Mouse (Mus musculus) testis, postnatal 14 days (tissue): ENCODE data around the gene Nacc1.

Experiments
- DNase-seq: peaks from one replicate; pipeline ENCODE4 v3.0.0; 2021; ENCODE audit warnings: low spot score

The Nacc1 gene

DNA sequence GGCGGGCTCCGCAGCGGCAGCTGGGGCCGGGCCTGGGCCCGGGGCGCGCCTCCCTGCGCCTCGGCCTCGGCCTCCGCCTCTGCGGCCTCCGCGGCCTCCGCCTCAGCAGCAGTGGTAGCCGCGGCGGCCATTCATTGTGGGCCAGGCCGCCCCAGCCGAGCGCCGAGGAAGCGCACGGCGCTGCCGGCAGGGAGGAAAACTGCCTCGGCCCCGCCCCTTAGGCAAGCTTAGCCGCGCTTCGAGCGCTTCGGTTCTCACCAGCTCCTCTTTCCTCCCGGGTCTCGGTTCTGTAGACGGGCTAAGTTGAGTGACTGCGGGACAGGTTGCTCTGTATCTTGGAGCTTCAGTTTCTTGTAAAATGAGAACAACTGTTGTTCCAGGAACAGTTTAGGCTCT, at the start of gene Nacc1:
Gene Nacc1, minus strand, starts transcription at position 158 of the 396 bp plus-strand sequence.
- peak; percentile 92 for DNase-seq

DNA sequence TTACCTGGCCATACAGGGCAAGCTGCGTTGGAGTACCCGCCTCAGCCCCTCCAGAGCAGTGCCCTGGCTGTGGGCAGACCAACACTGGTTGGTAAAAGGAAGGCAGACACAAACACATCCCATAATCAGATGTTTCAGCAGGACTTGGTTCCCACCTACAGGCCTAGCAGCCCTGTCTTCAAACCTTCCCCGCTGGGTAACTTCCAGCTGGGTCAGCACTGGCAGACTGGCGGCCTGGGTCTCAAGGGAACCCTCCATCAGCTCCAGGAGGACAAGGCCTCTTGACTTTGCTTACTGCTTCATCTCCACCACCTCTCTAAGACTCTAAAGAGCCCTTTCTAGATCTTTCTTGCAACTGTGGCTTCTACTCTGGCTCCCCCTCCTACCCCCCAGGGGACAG, 48.9 kb upstream of the Nacc1 start:
- DNase-seq: no peak

DNA sequence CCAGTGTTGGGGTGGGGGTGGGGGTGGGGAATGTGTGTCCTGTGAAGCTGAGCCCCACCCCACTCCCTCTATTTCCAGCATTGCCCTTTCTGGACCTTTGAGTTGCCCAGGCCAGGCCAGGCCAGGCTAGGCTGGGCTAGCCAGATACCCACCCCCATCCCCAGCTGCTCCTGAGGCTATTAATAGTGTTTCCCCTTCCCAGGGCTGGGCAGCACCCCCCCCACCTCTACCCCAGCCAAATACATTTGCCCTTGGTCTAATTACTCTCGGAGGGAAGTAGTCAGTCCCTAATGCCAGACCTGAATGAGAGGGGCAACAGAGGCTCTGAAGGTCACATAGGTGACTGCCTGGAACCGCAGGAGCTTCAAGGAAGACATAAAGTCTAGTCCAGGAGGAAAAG, 47.9 kb upstream of the Nacc1 start:
- DNase-seq: no peak

DNA sequence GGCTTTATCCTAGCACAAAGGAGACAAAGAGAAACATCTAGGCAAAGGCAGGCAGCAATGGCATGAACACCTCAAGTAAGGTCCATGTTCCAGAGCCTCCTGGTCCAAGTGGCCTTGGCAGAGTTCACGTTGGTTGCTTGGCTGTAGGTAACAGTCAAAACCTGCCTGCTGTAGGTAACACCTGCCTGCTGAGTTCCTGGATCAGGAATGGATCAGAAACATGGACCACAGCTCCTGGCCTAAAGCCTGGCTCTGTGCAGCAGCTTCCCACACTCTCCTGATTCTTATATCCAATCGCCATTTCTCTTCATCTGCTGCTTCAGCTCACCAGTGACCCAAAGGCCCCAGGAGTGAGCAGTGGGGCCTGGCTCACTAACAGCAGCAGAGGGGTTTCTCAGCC, 47.0 kb upstream of the Nacc1 start:
- no peak for DNase-seq

DNA sequence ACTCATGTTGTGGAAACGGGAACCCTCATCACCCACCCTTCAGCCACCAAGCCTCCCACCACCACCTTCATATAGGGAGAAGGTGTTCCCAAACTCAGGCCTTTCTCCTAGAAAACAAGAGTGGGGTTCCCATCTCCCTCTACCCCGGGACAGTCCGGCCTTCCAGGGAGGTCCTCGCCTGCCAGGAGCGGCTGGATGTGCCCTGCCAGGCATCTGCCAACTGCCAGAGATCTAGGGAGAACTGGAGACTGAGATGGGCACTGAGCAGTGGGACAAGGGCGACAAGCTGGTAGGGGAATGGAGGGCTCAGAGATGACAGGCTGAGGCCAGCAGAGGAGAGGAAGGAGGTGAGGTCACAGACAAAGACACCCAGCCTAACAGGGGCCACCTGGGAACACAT, 46.3 kb upstream of the Nacc1 start:
- DNase-seq: no peak

DNA sequence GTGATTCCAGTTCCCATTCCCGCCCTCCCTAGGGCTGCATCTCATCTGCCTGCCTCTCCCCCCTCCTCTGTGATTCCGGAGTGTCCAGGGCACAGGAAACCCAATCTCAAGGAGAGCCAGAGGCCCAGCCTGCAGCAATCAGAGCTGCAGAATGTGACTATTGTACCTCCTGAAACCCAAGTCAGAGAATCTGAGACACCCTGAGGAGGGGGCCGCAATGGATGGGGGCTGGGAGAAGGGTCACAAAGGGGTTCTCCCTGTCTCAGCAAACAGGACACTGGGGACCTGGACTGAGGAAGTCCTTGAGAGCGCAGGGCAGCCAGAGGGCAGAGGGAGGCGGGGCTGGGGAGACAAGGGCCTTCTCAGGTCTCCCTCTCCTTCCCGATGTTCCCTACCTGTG, 45.3 kb upstream of the Nacc1 start:
- no peak for DNase-seq

DNA sequence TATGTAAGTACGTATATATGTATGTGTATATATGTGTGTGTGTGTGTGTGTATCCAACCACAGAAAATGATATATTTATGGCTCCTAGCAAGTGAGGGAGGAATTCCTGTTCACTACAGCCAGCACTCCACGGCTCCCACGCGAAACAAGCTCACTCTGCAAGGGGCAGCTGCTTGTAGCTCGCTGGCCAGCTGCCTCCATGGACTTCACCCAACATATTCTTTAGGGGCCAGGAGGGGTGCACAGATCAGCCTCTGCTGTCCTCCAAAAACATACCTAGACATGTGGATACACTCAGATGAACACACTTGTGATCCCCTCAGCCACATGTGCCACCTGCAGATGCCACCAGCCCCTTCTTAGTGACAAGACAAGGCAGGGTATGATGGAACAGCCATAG, 44.9 kb upstream of the Nacc1 start:
- DNase-seq: no peak

DNA sequence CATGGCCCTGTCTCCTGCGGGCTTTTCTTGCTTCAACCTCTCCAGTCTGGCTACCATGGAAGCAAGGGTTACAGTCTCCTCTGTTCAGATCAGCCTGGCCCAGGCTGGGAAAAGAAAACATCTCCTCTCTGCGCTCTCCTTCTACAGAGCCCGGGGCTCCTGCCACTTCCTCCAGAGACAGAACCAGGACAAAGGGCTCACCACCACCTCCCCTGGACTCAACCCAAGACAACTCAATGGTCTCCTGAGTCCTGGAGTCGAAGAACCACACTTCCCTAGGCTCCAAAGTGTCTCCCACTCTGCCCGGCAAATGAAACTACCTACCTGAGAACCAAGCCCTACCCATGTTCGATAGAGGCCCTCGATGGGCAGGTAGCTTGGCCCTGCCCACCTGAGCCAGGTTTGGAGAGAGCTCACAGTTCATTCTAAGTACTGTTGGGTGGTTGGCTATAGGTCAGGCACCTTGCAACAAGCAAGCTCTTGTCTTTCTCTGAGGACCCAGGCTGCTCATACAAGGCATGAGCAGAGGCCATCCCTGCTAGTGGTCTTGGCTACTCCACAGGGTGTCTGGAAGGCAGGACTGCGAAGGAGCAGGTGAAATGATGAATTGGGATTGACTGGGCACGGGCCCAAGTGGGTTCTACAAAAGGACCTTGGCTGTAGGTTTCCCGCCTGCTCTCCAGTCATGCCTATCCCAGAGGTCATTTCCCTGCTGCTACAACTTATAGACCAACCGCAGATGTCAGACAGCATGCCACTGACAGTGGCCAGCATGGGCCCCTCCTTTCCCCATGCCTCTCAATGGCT, 43.9 kb upstream of the Nacc1 start:
- no peak for DNase-seq

DNA sequence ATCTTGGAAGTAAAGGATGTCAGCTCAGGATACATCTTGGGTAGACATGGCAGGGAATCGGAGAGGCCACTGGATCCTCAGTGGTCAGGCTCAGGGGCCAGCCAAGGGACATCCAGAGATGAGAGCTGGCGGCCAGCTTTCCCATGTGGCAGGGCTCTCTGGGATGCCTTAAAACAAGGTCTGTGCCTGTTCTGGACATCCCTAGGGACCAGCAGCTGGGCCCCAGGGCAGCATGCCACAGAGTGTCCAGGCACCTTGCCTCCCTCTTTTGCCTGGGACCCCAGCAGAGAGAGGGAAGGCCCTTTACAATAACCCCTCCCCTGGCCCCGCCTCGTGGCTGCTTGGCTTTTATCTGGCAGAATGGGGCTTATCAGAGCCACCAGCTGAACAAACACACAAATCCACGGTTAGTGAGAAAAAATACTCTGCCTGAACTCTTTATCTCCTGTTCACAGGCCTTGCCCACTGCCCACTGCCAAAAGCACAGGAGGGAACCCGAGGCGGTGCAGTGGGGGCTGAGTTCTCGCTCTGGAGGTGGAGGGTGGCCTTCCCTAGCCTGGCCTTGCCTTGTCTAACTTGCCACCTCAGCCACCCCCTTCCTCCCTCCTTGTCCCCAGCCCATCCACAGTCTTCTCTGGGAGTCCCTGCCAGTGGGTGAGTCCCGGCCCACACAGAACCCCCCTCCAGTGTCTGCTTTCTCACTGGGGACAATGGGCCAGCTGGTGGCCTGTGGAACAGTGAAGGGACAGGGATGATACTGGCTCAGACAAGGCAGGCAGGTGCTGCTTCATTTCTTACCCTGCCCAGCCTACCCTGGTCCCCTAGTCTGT, 43.1 kb upstream of the Nacc1 start:
- DNase-seq: peak; percentile 66

DNA sequence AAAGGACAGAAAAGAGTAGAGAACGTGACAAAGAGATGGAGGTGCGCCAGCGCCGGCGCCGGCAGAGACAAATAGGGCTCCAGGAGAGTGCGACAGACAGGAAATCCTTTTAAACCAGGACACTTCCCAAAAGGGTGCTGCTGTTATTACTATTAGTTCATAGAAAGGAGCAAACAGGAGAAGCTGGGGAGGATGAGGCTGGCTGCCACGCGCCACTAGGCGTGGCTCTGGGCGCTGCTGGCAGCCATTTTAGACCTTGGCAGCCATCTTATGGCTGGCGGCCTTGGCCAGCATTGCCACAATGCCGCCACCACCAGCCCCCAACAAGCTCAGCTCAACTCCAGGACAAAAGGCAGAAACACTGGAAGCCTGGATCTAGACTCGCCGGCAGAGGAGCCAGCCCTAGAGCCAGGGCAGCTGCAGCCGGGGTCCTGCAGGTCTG, 42.3 kb upstream of the Nacc1 start:
- DNase-seq: no peak

DNA sequence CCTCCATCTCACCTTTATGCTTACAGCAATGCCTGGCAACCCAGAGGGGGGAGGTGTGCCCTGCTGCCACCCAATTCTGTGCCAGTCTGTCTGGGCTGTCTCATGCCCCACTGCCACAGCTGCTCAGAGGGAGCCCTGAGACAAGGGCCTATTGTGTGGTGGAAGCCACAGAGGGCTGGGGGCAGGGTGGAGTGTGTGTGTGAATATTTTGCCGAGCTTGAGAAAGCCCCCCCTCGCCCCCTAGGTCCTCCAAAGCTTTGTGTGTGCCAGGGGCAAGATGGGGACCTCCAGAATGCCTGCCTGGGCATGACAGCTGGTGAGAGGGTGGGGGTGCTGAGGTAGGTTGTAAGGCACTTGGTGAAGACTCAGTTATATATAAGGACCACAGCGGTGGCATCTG, 40.8 kb upstream of the Nacc1 start:
- DNase-seq: no peak

DNA sequence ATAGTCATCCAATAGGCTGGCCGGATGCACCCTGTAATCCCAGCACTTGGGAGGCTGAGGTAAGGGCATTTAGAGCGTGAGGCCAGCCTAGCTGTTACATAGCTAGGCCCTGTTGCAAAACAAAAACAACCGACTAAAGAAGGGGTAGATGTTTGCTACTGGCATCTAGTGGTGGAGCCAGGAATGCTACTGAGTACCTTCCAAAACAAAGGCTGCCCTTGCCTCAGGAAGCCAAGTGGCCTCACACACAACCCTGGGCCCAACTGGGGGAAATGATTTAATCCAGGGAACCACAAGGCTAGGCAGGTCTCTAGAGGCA, 38.2 kb upstream of the Nacc1 start:
- DNase-seq: no peak

DNA sequence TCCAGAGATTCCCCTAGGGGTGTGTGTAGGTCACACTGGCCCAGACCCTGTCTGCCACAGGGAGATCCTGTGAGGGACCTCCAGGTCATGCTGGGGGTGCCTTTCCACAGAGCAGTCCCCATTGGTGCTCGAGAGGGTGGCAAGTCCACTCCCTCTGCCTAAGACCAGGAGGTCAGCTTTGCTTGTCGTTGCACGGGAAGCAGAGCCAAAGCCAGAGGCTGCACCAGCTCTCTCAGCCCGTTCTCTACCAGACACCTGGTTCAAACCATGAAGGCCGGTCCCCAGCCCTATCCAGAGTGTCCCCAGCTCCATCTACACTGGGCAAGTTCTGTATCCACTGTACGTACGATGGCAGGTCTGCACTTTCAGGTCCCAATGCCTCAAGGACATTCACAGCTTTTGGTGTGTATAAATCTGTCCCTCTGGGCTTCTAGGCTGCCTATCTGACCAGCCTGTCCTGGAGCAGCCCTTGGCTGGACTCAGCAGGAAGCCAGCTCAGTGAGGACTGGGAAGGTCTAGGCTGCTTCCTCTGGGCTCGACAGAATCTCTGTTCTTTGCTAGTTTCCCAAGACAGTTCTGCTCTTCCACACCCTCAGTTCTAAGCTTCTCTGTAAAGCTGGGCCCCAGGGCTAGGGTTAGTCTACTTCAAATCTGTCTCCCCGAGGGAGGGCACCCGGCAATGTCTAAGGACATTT, 37.7 kb upstream of the Nacc1 start:
- DNase-seq: no peak

DNA sequence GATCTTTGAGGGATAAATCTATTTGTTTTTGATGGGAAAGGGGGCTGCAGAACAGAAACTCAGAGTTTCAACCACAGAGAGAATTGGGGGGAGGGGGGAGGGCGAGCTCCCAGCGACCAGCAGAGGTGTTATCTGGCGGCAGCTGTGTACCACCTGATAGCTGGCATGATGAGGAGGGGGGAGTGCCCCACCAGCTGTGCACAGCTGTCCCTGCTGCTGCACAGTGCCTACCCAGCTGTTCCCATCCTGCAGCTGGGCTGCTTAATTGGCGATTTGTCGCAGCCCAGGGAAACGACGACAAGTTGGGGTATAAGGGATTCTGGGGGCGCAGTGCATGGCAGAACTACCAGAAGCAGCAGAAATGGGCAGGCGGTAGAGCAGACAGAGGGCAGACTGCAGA, 37.0 kb upstream of the Nacc1 start:
- DNase-seq: no peak

DNA sequence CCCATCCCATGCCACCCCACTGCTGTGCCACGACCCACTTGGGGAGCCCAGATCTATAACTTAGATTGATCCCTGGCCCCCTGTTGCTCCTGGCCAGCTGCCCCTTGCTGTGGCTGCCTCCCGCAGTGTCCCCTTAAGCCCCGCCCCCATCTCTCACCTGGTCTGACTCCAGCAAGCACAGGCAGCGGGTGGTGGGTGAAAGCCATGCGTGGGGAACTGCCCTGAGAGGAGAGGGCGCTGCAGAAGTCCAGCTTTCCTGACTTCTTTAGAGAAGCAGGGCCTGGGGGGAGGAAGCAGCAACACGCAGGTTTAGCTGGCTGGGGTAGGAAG, 35.9 kb upstream of the Nacc1 start:
- no peak for DNase-seq

DNA sequence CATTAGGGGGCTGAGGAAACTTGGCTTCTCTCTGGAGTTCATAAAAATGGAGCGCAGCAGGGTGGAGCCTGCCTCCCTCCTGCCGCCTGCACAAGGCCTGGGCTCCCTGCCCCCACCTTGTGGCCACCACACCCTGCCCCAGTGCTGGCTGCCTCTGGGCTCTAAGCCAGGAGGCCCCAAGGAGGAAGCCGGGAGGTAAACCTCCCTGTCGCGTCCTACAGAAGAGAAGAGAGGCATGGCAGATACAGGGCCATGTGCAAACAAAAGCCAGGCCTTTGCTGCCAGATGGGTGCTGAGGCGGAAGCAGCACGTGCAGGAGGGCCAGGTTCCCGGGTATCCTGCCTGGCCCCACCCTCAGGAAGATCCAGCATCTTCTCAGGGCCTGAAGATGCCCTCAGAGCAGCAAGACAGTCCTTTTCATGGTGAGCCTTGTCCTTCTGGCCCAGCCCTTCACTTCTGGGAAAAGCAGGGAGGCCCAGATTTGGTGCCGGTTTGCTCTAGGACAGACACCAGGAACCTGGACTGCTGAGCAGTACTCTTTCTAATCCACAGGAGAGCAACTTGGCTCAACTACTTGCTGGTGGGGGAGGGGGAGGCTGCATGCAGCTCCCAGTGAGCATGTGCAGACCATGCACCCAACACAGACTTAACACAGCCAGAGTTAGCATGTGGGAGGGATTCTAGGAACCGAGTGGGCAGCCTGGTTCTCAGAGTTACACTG, 35.3 kb upstream of the Nacc1 start, which contains the start of gene G430095P16Rik:
Gene G430095P16Rik, plus strand, starts transcription at position 158 of the 721 bp plus-strand sequence.
- DNase-seq: peak; percentile 74

DNA sequence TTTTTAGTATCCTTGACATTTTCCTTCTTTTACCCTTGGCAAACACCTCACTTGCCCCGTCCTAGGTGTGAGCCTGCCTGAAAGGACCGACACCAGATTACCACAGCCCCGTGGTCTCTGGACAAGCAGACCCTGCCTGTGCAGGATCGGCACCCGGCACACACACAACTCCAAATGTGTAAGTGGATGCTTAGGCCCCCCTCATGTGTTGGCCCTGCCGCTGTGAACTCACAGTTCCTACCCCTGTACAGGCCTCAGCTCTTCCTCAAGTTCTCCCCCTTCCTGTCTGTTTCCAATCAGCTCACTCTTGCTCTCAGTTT, 34.8 kb upstream of the Nacc1 start:
- no peak for DNase-seq

DNA sequence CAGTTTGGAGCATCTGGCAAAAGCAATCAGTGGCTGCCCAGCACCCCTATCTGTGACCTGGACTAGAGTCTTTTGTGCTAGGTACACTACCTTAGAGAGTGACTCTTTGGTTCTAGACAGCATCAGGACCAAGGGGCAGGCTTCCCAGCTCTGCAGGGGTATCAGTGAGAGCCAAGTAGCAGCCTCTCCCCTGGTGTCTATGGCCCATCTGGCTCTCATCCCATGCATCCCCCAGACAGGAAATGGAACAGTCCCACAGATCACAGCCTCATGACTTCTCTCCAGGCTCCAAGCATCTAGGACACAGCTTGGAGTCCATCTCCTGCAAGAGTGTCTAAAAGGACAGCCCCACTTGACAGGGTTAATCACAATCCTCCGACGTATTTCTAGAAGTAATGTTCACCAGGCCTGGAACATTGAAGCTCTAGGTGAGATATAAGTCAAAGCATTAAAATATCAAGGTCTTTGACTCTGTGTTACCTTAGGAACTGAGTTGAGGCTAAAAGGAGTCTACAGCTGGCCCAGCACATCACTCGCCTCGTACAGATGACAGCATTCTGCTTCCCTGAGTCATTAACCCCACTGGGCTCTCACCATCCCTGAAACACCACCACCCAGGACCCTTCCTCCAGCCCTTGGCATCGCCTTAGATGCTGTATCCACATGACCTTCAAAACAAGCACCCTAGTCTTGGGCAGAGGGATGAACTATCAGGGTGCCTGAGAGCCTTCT, 31.5 kb upstream of the Nacc1 start:
- DNase-seq: no peak

DNA sequence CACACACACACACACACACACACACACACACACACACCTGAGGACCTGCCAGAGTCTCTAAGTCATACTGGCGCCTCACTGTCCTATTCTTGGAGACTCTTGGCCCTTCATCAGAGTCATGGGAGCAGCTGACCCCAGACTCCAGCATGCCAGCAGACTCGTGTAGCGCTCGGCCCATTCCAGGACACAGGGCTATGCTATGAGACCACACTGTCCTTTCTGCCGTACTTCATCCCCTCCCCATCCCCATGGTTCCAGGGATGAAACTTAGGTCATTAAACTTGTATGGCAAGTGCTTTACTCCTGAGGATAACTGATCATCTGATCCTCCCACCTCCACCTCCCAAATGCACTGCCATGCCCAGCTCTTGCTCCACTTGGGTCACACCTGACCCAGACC, 30.8 kb upstream of the Nacc1 start:
- DNase-seq: no peak

DNA sequence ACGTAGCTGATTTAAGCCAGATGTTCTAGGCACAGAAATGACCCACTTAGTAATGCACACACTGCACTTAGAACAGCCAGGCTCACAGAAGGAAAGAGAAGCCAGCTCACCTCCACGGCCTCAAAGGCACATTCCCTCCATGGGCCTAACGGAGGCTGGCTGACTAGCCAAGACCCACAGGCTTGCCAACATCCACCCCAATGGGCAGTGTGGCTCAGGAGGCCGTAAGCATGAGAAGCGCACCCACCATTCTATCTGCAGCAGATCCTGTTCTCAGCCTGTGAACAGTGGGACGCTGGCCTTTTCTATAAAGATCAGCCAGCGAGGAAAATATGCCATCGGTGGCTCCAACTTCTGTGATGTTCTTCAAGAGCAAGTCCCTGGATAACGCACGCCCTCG, 29.1 kb upstream of the Nacc1 start:
- DNase-seq: no peak

DNA sequence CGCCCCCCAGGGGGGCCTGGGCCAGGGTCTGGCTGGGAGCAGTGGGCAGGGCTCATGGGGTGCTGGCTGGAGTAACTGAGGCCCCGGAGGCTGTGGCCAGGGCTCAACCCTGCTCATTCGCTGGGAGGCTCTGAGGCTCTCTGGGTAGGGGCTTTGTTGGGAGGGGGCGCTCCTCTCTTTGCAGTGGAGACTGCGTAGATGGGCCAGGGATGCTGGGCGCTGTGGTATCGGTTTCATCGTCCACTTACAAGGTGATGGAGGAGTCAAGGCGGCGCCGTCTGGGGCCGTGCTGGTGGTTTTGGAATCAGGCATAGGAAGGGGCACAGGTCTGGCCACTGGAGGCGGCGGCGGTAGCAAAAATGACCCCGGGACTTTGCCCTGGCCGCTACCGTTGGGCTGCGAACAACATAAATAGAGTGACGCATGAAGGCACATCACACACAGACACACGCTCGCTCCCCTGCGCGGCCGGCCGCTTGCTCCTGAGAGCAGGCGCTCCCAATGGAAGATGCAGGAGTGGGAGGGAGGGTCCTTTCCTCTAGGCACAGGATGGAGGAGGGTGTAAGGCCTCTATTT, 28.3 kb upstream of the Nacc1 start:
- DNase-seq: no peak

DNA sequence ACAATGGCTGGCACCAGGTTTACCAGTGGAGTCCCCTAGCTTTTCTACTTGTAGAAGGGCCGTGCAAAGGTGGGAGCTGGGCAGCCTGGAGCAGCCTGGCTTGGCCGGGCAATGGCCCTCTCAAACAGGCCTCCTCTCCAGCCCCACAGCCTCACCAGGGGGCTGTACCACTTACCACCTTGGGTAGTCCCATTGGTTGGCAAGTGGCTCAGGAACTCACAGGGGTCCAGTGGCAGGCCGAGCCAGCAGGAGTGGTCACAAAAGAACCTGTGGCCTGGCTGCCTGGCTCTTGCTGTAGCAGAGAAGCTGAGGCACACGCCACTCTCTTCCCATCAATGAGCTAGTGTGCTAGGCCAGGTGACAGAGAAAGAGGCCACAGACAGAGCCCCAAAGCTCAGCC, 26.5 kb upstream of the Nacc1 start:
- no peak for DNase-seq
